Mouse (Mus musculus) midbrain, embryonic 13.5 days (tissue): ENCODE results near the gene Coro6. TPM values are rescaled to one million over a fixed set of nuclear protein-coding genes. Genes with fewer than 3 reads are reported as not detected.

Experiments used
- ATAC-seq: fragments of 200-750 bp; cut with Nextera tagmentation; 2 replicates; pipeline ENCODE4 v1.8.0; 2017; ENCODE audit warnings: mild to moderate bottlenecking, moderate TSS enrichment, moderate library complexity
- H3K27ac ChIP-seq: fragments of 300-500 bp; sonication (generic); 2 replicates; pipeline ENCODE4 v1.5.1; 2015; ENCODE audit warnings: inconsistent platforms, mild to moderate bottlenecking, moderate library complexity
- H3K27me3 ChIP-seq: fragments of 300-500 bp; sonication (generic); 2 replicates; pipeline ENCODE4 v1.6.1; 2015; ENCODE audit warnings: mild to moderate bottlenecking, inconsistent platforms
- H3K36me3 ChIP-seq: fragments of 300-500 bp; sonication (generic); 2 replicates; pipeline ENCODE4 v1.6.1; 2015; ENCODE audit warnings: mild to moderate bottlenecking, inconsistent platforms
- H3K4me1 ChIP-seq: fragments of 300-500 bp; sonication (generic); replicated peaks from 2 replicates; pipeline ENCODE4 v1.6.1; 2015; ENCODE audit warnings: inconsistent platforms
- H3K4me2 ChIP-seq: fragments of 300-500 bp; sonication (generic); replicated peaks from 2 replicates; pipeline ENCODE4 v1.6.1; 2015; ENCODE audit warnings: moderate library complexity, mild to moderate bottlenecking, inconsistent platforms
- H3K4me3 ChIP-seq: fragments of 300-500 bp; sonication (generic); replicated peaks from 2 replicates; pipeline ENCODE4 v1.5.1; 2015; ENCODE audit warnings: mild to moderate bottlenecking, inconsistent platforms
- H3K9ac ChIP-seq: fragments of 300-500 bp; sonication (generic); replicated peaks from 2 replicates; pipeline ENCODE4 v1.6.1; 2015; ENCODE audit warnings: mild to moderate bottlenecking, inconsistent platforms
- H3K9me3 ChIP-seq: fragments of 300-500 bp; sonication (generic); 2 replicates; pipeline ENCODE4 v1.6.1; 2016; ENCODE audit warnings: mild to moderate bottlenecking, inconsistent platforms
- WGBS: fragments of 180-500 bp; shearing (Covaris S2); methylation state at CpG from one replicate; pipeline ENCODE4 v1.1.7; 2015; 5-methylcytosine and 5-hydroxymethylcytosine counted together
- polyA plus RNA-seq: library from polyadenylated mRNA; unstranded; fragments of >200 nt; fragmentation: Nextera tagmentation; extraction: Ambion mirVana; gene quantifications from 2 replicates; pipeline ENCODE4 v1.2.1, GENCODE M21; 2015

Coro6 gene
- polyA plus RNA-seq, 1 experiment from 2014 or later = not detected

- peak overlapping the region; percentile 36; the same call in 1 of the 2 replicates for H3K9ac ChIP-seq
- peaks cover 38% of the 10 kb centered on the region for H3K36me3 ChIP-seq
- H3K4me3 ChIP-seq = no peak overlapping the region
- H3K27me3 ChIP-seq = no peaks in the 10 kb centered on the region
- no peak for ATAC-seq
- WGBS = 69% methylated on average over 12 of the region's 12 CpGs
- peak overlapping the region; percentile 44 for H3K27ac ChIP-seq
- H3K4me1 ChIP-seq = peaks cover 65% of the 10 kb centered on the region
- no peak overlapping the region for H3K4me2 ChIP-seq
- no peaks in the 10 kb centered on the region for H3K9me3 ChIP-seq
Observed at GRCm38 (mm10) chr11:77498261-77499139, 36.3 kb downstream of the Coro6 start.

- WGBS = 87% methylated on average over 7 of the region's 7 CpGs
- no peak overlapping the region for H3K4me2 ChIP-seq
- H3K4me1 ChIP-seq = peaks cover 59% of the 10 kb centered on the region
- H3K27me3 ChIP-seq = no peaks in the 10 kb centered on the region
- no peaks in the 10 kb centered on the region for H3K9me3 ChIP-seq
- ATAC-seq = no peak
- no peak overlapping the region for H3K9ac ChIP-seq
- no peak overlapping the region for H3K4me3 ChIP-seq
- peaks cover 47% of the 10 kb centered on the region for H3K36me3 ChIP-seq
- H3K27ac ChIP-seq = no peak overlapping the region
Observed at GRCm38 (mm10) chr11:77499354-77499753, 37.1 kb downstream of the Coro6 start.

GRCm38 (mm10) chr11:77500361-77501325 lies 38.4 kb downstream of the Coro6 start:
- Histone ChIP-seq H3K27me3 (no peaks in the 10 kb centered on the region), H3K36me3 (peaks cover 60% of the 10 kb centered on the region), H3K4me3 (no peak overlapping the region), H3K4me2 (no peak overlapping the region), H3K9ac (no peak overlapping the region; the same call in 1 of the 2 replicates), H3K9me3 (no peaks in the 10 kb centered on the region), H3K4me1 (peaks cover 46% of the 10 kb centered on the region), H3K27ac (peak overlapping the region; percentile 32; the same call in 1 of the 2 replicates)
- ATAC-seq = 0 out of 2 replicates have a peak, but pooled peaks have one; percentile 18
- WGBS = 77% methylated on average over 17 of the region's 17 CpGs

GRCm38 (mm10) chr11:77501392-77501791 lies 39.2 kb downstream of the Coro6 start:
- WGBS = 26% methylated on average over 5 of the region's 5 CpGs
- Histone ChIP-seq H3K4me1 (peaks cover 39% of the 10 kb centered on the region), H3K4me3 (no peak overlapping the region), H3K4me2 (no peak overlapping the region), H3K9ac (no peak overlapping the region), H3K9me3 (no peaks in the 10 kb centered on the region), H3K27ac (peak overlapping the region; percentile 32; the same call in 1 of the 2 replicates), H3K27me3 (no peaks in the 10 kb centered on the region), H3K36me3 (peaks cover 67% of the 10 kb centered on the region)
- ATAC-seq = peak; percentile 44

- Histone ChIP-seq H3K36me3 (peaks cover 73% of the 10 kb centered on the region), H3K27me3 (no peaks in the 10 kb centered on the region), H3K9me3 (no peaks in the 10 kb centered on the region), H3K4me3 (no peak overlapping the region), H3K4me2 (no peak overlapping the region), H3K4me1 (peaks cover 35% of the 10 kb centered on the region), H3K9ac (no peak overlapping the region), H3K27ac (no peak overlapping the region)
- 91% methylated on average over 4 of the region's 4 CpGs for WGBS
- no peak for ATAC-seq
Observed at GRCm38 (mm10) chr11:77501971-77502370, 39.8 kb downstream of the Coro6 start.

GRCm38 (mm10) chr11:77502481-77502880 lies 40.3 kb downstream of the Coro6 start:
- WGBS = 84% methylated on average over 6 of the region's 6 CpGs

GRCm38 (mm10) chr11:77503511-77503910 lies 41.3 kb downstream of the Coro6 start:
- no peak for ATAC-seq
- H3K4me1 ChIP-seq = peaks cover 25% of the 10 kb centered on the region
- 73% methylated on average over 3 of the region's 3 CpGs for WGBS
- H3K9ac ChIP-seq = no peak overlapping the region
- no peaks in the 10 kb centered on the region for H3K27me3 ChIP-seq
- H3K4me2 ChIP-seq = no peak overlapping the region
- peaks cover 80% of the 10 kb centered on the region for H3K36me3 ChIP-seq
- H3K4me3 ChIP-seq = no peak overlapping the region
- no peaks in the 10 kb centered on the region for H3K9me3 ChIP-seq
- H3K27ac ChIP-seq = no peak overlapping the region

More at GRCm38 (mm10) chr11:77502481-77502880, 40.3 kb downstream of the Coro6 start:
- no peak overlapping the region; the same call in 1 of the 2 replicates for H3K27ac ChIP-seq
- H3K4me2 ChIP-seq = no peak overlapping the region
- peaks cover 30% of the 10 kb centered on the region for H3K4me1 ChIP-seq
- ATAC-seq = no peak
- H3K36me3 ChIP-seq = peaks cover 75% of the 10 kb centered on the region
- H3K4me3 ChIP-seq = no peak overlapping the region
- H3K9me3 ChIP-seq = no peaks in the 10 kb centered on the region
- no peaks in the 10 kb centered on the region for H3K27me3 ChIP-seq
- no peak overlapping the region for H3K9ac ChIP-seq

GRCm38 (mm10) chr11:77504377-77504776 lies 42.2 kb downstream of the Coro6 start:
- H3K9ac ChIP-seq = no peak overlapping the region
- H3K9me3 ChIP-seq = no peaks in the 10 kb centered on the region
- H3K4me2 ChIP-seq = no peak overlapping the region
- H3K36me3 ChIP-seq = peaks cover 73% of the 10 kb centered on the region
- WGBS = 97% methylated on average over 19 of the region's 19 CpGs
- H3K4me1 ChIP-seq = peaks cover 21% of the 10 kb centered on the region
- ATAC-seq = no peak
- no peak overlapping the region for H3K27ac ChIP-seq
- H3K4me3 ChIP-seq = no peak overlapping the region
- no peaks in the 10 kb centered on the region for H3K27me3 ChIP-seq

- Histone ChIP-seq H3K4me2 (no peak overlapping the region), H3K9me3 (no peaks in the 10 kb centered on the region), H3K4me3 (no peak overlapping the region), H3K27ac (no peak overlapping the region), H3K9ac (no peak overlapping the region), H3K4me1 (peaks cover 15% of the 10 kb centered on the region), H3K27me3 (no peaks in the 10 kb centered on the region), H3K36me3 (peaks cover 62% of the 10 kb centered on the region)
- ATAC-seq = no peak
- WGBS = 89% methylated on average over 22 of the region's 22 CpGs
Observed at GRCm38 (mm10) chr11:77505291-77505980, 43.2 kb downstream of the Coro6 start.

GRCm38 (mm10) chr11:77506273-77506672 lies 44.1 kb downstream of the Coro6 start:
- Histone ChIP-seq H3K27me3 (no peaks in the 10 kb centered on the region), H3K9ac (no peak overlapping the region), H3K4me2 (no peak overlapping the region), H3K27ac (no peak overlapping the region), H3K4me1 (peaks cover 7% of the 10 kb centered on the region), H3K9me3 (no peaks in the 10 kb centered on the region), H3K36me3 (peaks cover 55% of the 10 kb centered on the region), H3K4me3 (no peak overlapping the region)
- 92% methylated on average over 14 of the region's 14 CpGs for WGBS
- ATAC-seq = no peak

GRCm38 (mm10) chr11:77506941-77507340 lies 44.7 kb downstream of the Coro6 start:
- Histone ChIP-seq H3K9ac (no peak overlapping the region), H3K27ac (no peak overlapping the region), H3K27me3 (no peaks in the 10 kb centered on the region), H3K36me3 (peaks cover 55% of the 10 kb centered on the region), H3K9me3 (no peaks in the 10 kb centered on the region), H3K4me1 (peaks cover 7% of the 10 kb centered on the region), H3K4me3 (no peak overlapping the region), H3K4me2 (no peak overlapping the region)
- WGBS = 85% methylated on average over 6 of the region's 6 CpGs
- no peak for ATAC-seq
